Mouse (Mus musculus) heart, postnatal 4 days (tissue): Measurements from ENCODE around the gene Sox4. TPM values are rescaled to one million over a fixed set of nuclear protein-coding genes. Genes with fewer than 3 reads are reported as not detected.
A peak's percentile ranks its signal among the peaks of the same experiment; 100 is the strongest.

Source experiments
- DNase-seq: peaks from one replicate; pipeline ENCODE4 v3.0.0; 2021
- total RNA-seq, 2 experiments: library from RNA; stranded (reverse); gene quantifications; 2 replicates each; pipeline ENCODE4 v1.2.3; 2021

The Sox4 gene
- total RNA-seq, 2 experiments from 2014 or later: 117 to 131 TPM

- no peak for DNase-seq
Measured at GRCm38 (mm10) chr13:28946565-28947135, 6.9 kb downstream of the Sox4 start.

GRCm38 (mm10) chr13:28945681-28946080 lies 7.8 kb downstream of the Sox4 start:
- DNase-seq: no peak

- no peak for DNase-seq
Measured at GRCm38 (mm10) chr13:28942926-28943325, 10.6 kb downstream of the Sox4 start.

DNA sequence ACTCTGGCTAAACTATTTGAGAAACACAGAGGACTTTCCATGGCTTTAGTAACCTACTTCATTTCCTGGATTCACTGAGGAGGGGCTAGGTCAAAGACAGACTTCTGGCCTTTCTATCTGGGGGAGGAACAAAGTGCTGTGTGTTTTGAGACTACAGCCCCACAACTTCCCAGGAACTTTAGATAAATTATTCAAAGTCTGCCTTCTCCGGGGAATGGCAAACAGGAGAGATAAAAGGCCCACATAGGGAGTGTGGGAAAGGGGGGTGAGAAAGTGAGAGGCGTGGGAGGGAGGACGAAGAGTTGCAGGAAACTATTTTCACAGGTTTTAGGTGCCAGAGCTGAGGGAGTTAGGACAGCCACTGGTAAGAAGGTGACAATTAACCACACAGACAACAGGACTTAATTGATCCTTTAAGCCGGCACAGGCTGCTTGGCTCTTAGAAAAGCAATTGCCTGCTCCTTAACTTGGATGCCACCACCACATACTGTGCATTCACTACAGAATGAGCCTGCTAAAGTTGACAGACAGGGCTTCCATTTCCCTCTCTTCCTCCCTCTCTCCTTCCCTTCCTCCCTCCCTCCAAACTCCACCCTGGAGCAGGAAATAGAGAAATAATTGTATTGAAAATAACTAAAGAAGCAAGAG lies 11.4 kb downstream of the Sox4 start:
- DNase-seq: no peak

- peak; percentile 92 for DNase-seq
Measured at GRCm38 (mm10) chr13:28933375-28933774, 20.1 kb downstream of the Sox4 start.

- no peak for DNase-seq
Measured at GRCm38 (mm10) chr13:28931776-28932175, 21.7 kb downstream of the Sox4 start.

GRCm38 (mm10) chr13:28931266-28931665 lies 22.2 kb downstream of the Sox4 start:
- peak; percentile 45 for DNase-seq

GRCm38 (mm10) chr13:28930364-28930763 lies 23.1 kb downstream of the Sox4 start:
- DNase-seq: no peak

DNA sequence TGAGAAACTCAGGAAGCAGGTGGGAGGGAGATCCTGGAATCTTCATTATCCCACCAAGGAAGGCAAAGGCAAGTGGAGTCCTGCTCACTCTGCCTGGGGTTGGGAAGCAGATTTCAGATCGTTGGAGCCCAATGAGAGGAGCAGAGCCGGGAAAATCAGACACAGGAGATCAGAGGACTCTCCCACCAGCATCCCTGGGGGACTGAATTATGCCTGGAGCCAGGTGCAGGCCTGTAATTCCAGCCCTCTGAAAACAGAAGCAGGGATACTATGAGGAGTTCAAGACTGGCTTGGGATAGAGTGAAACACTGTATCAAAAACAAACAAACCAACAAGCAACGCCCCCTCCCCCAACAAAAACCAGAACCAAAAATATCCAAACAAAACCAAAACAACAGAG lies 23.6 kb downstream of the Sox4 start:
- DNase-seq: no peak

GRCm38 (mm10) chr13:28923136-28923535 lies 30.4 kb downstream of the Sox4 start:
- no peak for DNase-seq

DNA sequence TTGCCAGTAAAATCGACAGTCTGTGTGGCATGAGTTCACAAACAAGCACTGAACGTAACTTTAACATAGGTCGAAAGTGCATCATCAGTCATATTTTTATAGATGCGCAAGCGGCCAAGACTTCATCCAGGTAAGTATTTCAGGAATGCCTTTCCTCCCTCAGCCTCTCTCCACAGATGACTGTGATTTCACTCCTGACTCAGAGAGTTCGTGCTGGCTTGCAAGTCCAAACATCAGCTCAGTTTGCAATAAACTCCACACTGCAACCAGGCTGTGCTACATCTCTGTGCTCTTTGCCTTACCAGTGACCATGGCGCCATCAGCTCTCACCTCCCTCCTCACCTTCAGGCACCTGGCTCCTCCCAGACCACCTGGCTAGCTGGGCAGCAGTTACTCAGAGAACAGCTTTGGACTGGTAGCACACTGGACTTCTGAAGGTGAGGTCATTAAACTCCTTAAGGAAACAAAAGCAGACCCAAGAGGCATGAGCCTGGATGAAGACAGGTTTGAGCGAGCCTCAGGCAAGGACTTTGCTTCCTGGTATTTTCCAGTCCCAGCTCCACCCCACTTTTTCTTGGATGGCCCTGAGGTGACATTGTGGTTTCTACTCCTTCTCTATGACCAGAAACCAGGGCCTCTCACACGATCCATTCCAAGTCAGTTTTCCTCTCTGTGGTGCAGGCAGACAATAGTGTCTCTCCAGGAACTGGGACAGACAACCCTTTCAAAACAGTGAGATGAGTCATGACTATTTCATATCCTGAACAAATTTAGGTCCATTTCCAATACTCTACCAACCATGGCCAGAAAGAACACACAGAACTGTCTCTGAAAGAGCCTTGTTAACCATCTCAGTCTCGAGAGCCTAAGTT lies 35.9 kb downstream of the Sox4 start:
- DNase-seq: no peak

GRCm38 (mm10) chr13:28913656-28914055 lies 39.9 kb downstream of the Sox4 start:
- DNase-seq: no peak

DNA sequence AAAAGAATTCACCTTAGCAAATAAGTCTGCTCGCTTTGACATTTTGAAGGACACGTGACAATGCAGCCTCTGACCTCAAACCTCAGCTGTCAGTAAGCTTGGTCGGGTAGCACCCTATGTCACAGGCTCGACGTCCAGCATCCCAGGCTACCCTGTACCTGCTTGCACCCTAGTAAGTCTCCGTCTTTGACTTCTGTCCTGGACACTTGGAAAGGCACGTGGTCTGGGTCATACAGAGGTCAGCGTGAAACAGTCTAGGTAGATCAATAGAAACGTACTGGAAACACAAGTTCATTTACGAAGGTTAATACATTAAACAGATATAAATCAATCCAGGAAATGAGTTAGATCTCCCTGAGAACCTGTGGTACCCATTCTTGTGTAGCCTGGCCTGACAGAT lies 46.5 kb downstream of the Sox4 start:
- no peak for DNase-seq
